Mouse (Mus musculus): Measurements from ENCODE around the gene Uba52. TPM values are rescaled to one million over a fixed set of nuclear protein-coding genes. Genes with fewer than 3 reads are reported as not detected.
A peak's percentile ranks its signal among the peaks of the same experiment; 100 is the strongest.

The Uba52 gene
- polyA plus RNA-seq, 2 experiments, result 1,113 to 1,844 TPM

GRCm38 (mm10) chr8:70461765-70462515 is 48.7 kb downstream of the Uba52 start:
- peak overlapping the region; percentile 74 for H3K27ac ChIP-seq (replicated peaks; ENCODE audit: low read depth, low read length)
- H3K9me3 ChIP-seq (ENCODE audit: control insufficient read depth, low read length), result no peaks in the 10 kb centered on the region
- 75% methylated on average over 16 of the region's 16 CpGs for WGBS
- ATAC-seq (ENCODE audit: low FRiP score, low read depth) (no peak), DNase-seq (ENCODE audit: low spot score) (no peak)
- H3K9ac ChIP-seq (ENCODE audit: low read depth, low read length, severe bottlenecking), result no peak overlapping the region
- peaks cover 7% of the 10 kb centered on the region for H3K36me3 ChIP-seq (ENCODE audit: control insufficient read depth, insufficient read depth, low read length)
- no peak overlapping the region for H3K4me2 ChIP-seq (replicated peaks; ENCODE audit: low read depth, low read length, severe bottlenecking)
- TF ChIP-seq POLR2A (IDR thresholded peaks at IDR 0.05; ENCODE audit: borderline replicate concordance, extremely low read depth, insufficient read depth, insufficient read length), result no peak
- H3K27me3 ChIP-seq (ENCODE audit: control insufficient read depth, insufficient read depth, low read length), result no peaks in the 10 kb centered on the region
- H3K4me1 ChIP-seq (ENCODE audit: control insufficient read depth, insufficient read depth, low read length), result peaks cover 21% of the 10 kb centered on the region
- no peak overlapping the region for H3K4me3 ChIP-seq (replicated peaks; ENCODE audit: low read length)

GRCm38 (mm10) chr8:70460606-70461005 is 50.0 kb downstream of the Uba52 start:
- peaks cover 2% of the 10 kb centered on the region; the same call in 1 of the 2 replicates for H3K36me3 ChIP-seq (ENCODE audit: control insufficient read depth, insufficient read depth, low read length)
- H3K4me3 ChIP-seq (replicated peaks; ENCODE audit: low read length), result no peak overlapping the region
- no peak overlapping the region for H3K9ac ChIP-seq (ENCODE audit: low read depth, low read length, severe bottlenecking)
- WGBS, result 79% methylated on average over 9 of the region's 9 CpGs
- H3K27ac ChIP-seq (replicated peaks; ENCODE audit: low read depth, low read length), result no peak overlapping the region
- DNase-seq (ENCODE audit: low spot score) (no peak), ATAC-seq (ENCODE audit: low FRiP score, low read depth) (no peak)
- TF ChIP-seq POLR2A (IDR thresholded peaks at IDR 0.05; ENCODE audit: borderline replicate concordance, extremely low read depth, insufficient read depth, insufficient read length), result no peak
- H3K9me3 ChIP-seq (ENCODE audit: control insufficient read depth, low read length), result no peaks in the 10 kb centered on the region
- H3K4me1 ChIP-seq (ENCODE audit: control insufficient read depth, insufficient read depth, low read length), result peaks cover 19% of the 10 kb centered on the region
- H3K4me2 ChIP-seq (replicated peaks; ENCODE audit: low read depth, low read length, severe bottlenecking), result no peak overlapping the region
- H3K27me3 ChIP-seq (ENCODE audit: control insufficient read depth, insufficient read depth, low read length), result no peaks in the 10 kb centered on the region

GRCm38 (mm10) chr8:70460199-70460598 is 50.4 kb downstream of the Uba52 start:
- Histone ChIP-seq H3K9me3 (ENCODE audit: control insufficient read depth, low read length) (no peaks in the 10 kb centered on the region), H3K36me3 (ENCODE audit: control insufficient read depth, insufficient read depth, low read length) (peaks cover 2% of the 10 kb centered on the region; the same call in 1 of the 2 replicates), H3K4me2 (replicated peaks; ENCODE audit: low read depth, low read length, severe bottlenecking) (no peak overlapping the region), H3K9ac (ENCODE audit: low read depth, low read length, severe bottlenecking) (no peak overlapping the region), H3K4me3 (replicated peaks; ENCODE audit: low read length) (no peak overlapping the region), H3K27me3 (ENCODE audit: control insufficient read depth, insufficient read depth, low read length) (no peaks in the 10 kb centered on the region), H3K4me1 (ENCODE audit: control insufficient read depth, insufficient read depth, low read length) (peaks cover 19% of the 10 kb centered on the region), H3K27ac (replicated peaks; ENCODE audit: low read depth, low read length) (no peak overlapping the region)
- DNase-seq (ENCODE audit: low spot score), result no peak
- no peak for TF ChIP-seq POLR2A (IDR thresholded peaks at IDR 0.05; ENCODE audit: borderline replicate concordance, extremely low read depth, insufficient read depth, insufficient read length)
- 89% methylated on average over 5 of the region's 5 CpGs for WGBS
- no peak for ATAC-seq (ENCODE audit: low FRiP score, low read depth)

DNA sequence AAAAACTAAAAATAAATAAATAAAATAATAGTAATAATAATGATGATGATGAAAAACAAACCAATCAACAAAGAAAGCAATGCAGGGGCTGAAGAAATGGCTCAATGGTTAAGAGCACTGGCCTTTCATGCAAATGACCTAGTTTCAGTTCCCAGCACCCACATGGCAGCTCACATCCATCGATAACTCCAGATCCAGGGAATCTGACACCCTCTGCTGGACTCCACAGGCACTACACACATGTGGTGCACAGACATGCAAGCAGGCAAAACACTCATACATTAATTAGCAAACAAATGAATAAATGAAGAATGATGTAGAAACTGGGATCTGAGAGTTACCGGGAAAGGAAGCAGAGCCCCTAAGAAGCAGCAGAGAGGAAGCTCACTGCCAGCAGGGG is 51.0 kb downstream of the Uba52 start:
- Histone ChIP-seq H3K9ac (ENCODE audit: low read depth, low read length, severe bottlenecking) (no peak overlapping the region), H3K4me3 (replicated peaks; ENCODE audit: low read length) (no peak overlapping the region), H3K9me3 (ENCODE audit: control insufficient read depth, low read length) (no peaks in the 10 kb centered on the region), H3K4me2 (replicated peaks; ENCODE audit: low read depth, low read length, severe bottlenecking) (no peak overlapping the region), H3K27me3 (ENCODE audit: control insufficient read depth, insufficient read depth, low read length) (no peaks in the 10 kb centered on the region), H3K36me3 (ENCODE audit: control insufficient read depth, insufficient read depth, low read length) (peaks cover 2% of the 10 kb centered on the region; the same call in 1 of the 2 replicates), H3K4me1 (ENCODE audit: control insufficient read depth, insufficient read depth, low read length) (peaks cover 19% of the 10 kb centered on the region), H3K27ac (replicated peaks; ENCODE audit: low read depth, low read length) (no peak overlapping the region)
- DNase-seq (ENCODE audit: low spot score) (no peak), ATAC-seq (ENCODE audit: low FRiP score, low read depth) (no peak)
- no peak for TF ChIP-seq POLR2A (IDR thresholded peaks at IDR 0.05; ENCODE audit: borderline replicate concordance, extremely low read depth, insufficient read depth, insufficient read length)
- 98% methylated on average over 2 of the region's 2 CpGs for WGBS

DNA sequence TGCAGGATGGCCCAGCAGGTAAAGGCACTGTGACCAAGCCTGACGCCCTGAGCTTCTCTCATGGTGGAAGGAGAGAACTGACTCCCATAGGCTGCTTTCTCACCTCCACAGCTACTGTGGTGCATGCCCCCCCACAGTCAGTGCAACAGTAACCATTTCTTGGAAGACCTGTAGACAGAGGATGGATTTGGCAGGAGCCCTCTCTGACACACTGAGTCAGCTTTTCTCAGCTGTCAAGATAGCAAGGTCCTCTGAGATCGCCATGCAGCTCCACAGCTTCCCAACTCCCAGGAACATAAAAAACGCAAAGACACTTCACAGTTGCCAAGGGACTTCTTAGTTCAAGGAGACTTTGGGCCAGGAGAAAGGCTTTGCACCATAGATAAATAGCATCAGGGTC is 52.1 kb downstream of the Uba52 start:
- 93% methylated on average over 3 of the region's 3 CpGs for WGBS
- ATAC-seq (ENCODE audit: low FRiP score, low read depth) (no peak), DNase-seq (ENCODE audit: low spot score) (no peak)
- Histone ChIP-seq H3K9ac (ENCODE audit: low read depth, low read length, severe bottlenecking) (no peak overlapping the region), H3K4me3 (replicated peaks; ENCODE audit: low read length) (no peak overlapping the region), H3K4me1 (ENCODE audit: control insufficient read depth, insufficient read depth, low read length) (peaks cover 18% of the 10 kb centered on the region), H3K27ac (replicated peaks; ENCODE audit: low read depth, low read length) (no peak overlapping the region), H3K36me3 (ENCODE audit: control insufficient read depth, insufficient read depth, low read length) (no peaks in the 10 kb centered on the region), H3K9me3 (ENCODE audit: control insufficient read depth, low read length) (no peaks in the 10 kb centered on the region), H3K4me2 (replicated peaks; ENCODE audit: low read depth, low read length, severe bottlenecking) (no peak overlapping the region), H3K27me3 (ENCODE audit: control insufficient read depth, insufficient read depth, low read length) (no peaks in the 10 kb centered on the region)
- no peak for TF ChIP-seq POLR2A (IDR thresholded peaks at IDR 0.05; ENCODE audit: borderline replicate concordance, extremely low read depth, insufficient read depth, insufficient read length)

Other genes starting within 250 kb of the Uba52 start
- 81.2 and 81.3 TPM in 2 replicates for gene Homer3, start 228.0 kb downstream of the Uba52 start, polyA plus RNA-seq (2012; rRNA removed)
- 38.2 and 43.9 TPM in 2 replicates for gene Homer3, start 228.0 kb downstream of the Uba52 start, polyA plus RNA-seq (2014; fragmentation: Nextera tagmentation; extraction: Ambion mirVana)
- 58.1 and 66.2 TPM in 2 replicates for gene Ddx49, start 208.3 kb downstream of the Uba52 start, polyA plus RNA-seq (2012; rRNA removed)
- 52.9 and 55.4 TPM in 2 replicates for gene Ddx49, start 208.3 kb downstream of the Uba52 start, polyA plus RNA-seq (2014; fragmentation: Nextera tagmentation; extraction: Ambion mirVana)
- 379 and 443 TPM in 2 replicates for gene Cope, start 208.3 kb downstream of the Uba52 start, polyA plus RNA-seq (2012; rRNA removed)
- gene Cope, start 208.3 kb downstream of the Uba52 start, polyA plus RNA-seq (2014; fragmentation: Nextera tagmentation; extraction: Ambion mirVana), result 340 and 371 TPM in 2 replicates
- 12.4 and 22.0 TPM in 2 replicates for gene Cers1, start 195.0 kb downstream of the Uba52 start, polyA plus RNA-seq (2012; rRNA removed)
- gene Cers1, start 195.0 kb downstream of the Uba52 start, polyA plus RNA-seq (2014; fragmentation: Nextera tagmentation; extraction: Ambion mirVana), result 12.0 and 12.9 TPM in 2 replicates
- 5.4 and 5.7 TPM in 2 replicates for gene Gdf1, start 181.0 kb downstream of the Uba52 start, polyA plus RNA-seq (2012; rRNA removed)
- 1.2 TPM in 2 replicates for gene Gdf1, start 181.0 kb downstream of the Uba52 start, polyA plus RNA-seq (2014; fragmentation: Nextera tagmentation; extraction: Ambion mirVana)
- gene Upf1, start 157.5 kb downstream of the Uba52 start, polyA plus RNA-seq (2012; rRNA removed), result 39.0 and 47.6 TPM in 2 replicates
- 22.3 and 25.5 TPM in 2 replicates for gene Upf1, start 157.5 kb downstream of the Uba52 start, polyA plus RNA-seq (2014; fragmentation: Nextera tagmentation; extraction: Ambion mirVana)
- gene Comp, start 137.2 kb downstream of the Uba52 start, polyA plus RNA-seq (2012; rRNA removed), result 136 and 173 TPM in 2 replicates
- gene Comp, start 137.2 kb downstream of the Uba52 start, polyA plus RNA-seq (2014; fragmentation: Nextera tagmentation; extraction: Ambion mirVana), result 36.7 and 46.3 TPM in 2 replicates
- 37.8 and 58.5 TPM in 2 replicates for gene Crtc1, start 71.2 kb downstream of the Uba52 start, polyA plus RNA-seq (2012; rRNA removed)
- 26.3 and 31.1 TPM in 2 replicates for gene Crtc1, start 71.2 kb downstream of the Uba52 start, polyA plus RNA-seq (2014; fragmentation: Nextera tagmentation; extraction: Ambion mirVana)
- 48.7 and 72.6 TPM in 2 replicates for gene Klhl26, start 33.8 kb downstream of the Uba52 start, polyA plus RNA-seq (2012; rRNA removed)
- gene Klhl26, start 33.8 kb downstream of the Uba52 start, polyA plus RNA-seq (2014; fragmentation: Nextera tagmentation; extraction: Ambion mirVana), result 24.2 and 28.6 TPM in 2 replicates
- 13.1 and 17.7 TPM in 2 replicates for gene Tmem59l, start 23.4 kb downstream of the Uba52 start, polyA plus RNA-seq (2012; rRNA removed)
- gene Tmem59l, start 23.4 kb downstream of the Uba52 start, polyA plus RNA-seq (2014; fragmentation: Nextera tagmentation; extraction: Ambion mirVana), result 15.7 and 17.5 TPM in 2 replicates
- 98.9 and 127 TPM in 2 replicates for gene Crlf1, start 17.6 kb downstream of the Uba52 start, polyA plus RNA-seq (2012; rRNA removed)
- gene Crlf1, start 17.6 kb downstream of the Uba52 start, polyA plus RNA-seq (2014; fragmentation: Nextera tagmentation; extraction: Ambion mirVana), result 91.5 and 103 TPM in 2 replicates
- 154 and 175 TPM in 2 replicates for gene Rex1bd, start 4.0 kb downstream of the Uba52 start, polyA plus RNA-seq (2012; rRNA removed)
- gene Rex1bd, start 4.0 kb downstream of the Uba52 start, polyA plus RNA-seq (2014; fragmentation: Nextera tagmentation; extraction: Ambion mirVana), result 152 and 156 TPM in 2 replicates
- gene Fkbp8, start 16.9 kb upstream of the Uba52 start, polyA plus RNA-seq (2012; rRNA removed), result 363 and 431 TPM in 2 replicates
- gene Fkbp8, start 16.9 kb upstream of the Uba52 start, polyA plus RNA-seq (2014; fragmentation: Nextera tagmentation; extraction: Ambion mirVana), result 219 and 248 TPM in 2 replicates
- gene Kxd1, start 17.2 kb upstream of the Uba52 start, polyA plus RNA-seq (2012; rRNA removed), result 52.5 and 61.0 TPM in 2 replicates
- 60.3 and 61.7 TPM in 2 replicates for gene Kxd1, start 17.2 kb upstream of the Uba52 start, polyA plus RNA-seq (2014; fragmentation: Nextera tagmentation; extraction: Ambion mirVana)
- 30.3 and 35.3 TPM in 2 replicates for gene Ell, start 28.7 kb upstream of the Uba52 start, polyA plus RNA-seq (2012; rRNA removed)
- 20.2 and 22.4 TPM in 2 replicates for gene Ell, start 28.7 kb upstream of the Uba52 start, polyA plus RNA-seq (2014; fragmentation: Nextera tagmentation; extraction: Ambion mirVana)
- 213 and 279 TPM in 2 replicates for gene Isyna1, start 83.6 kb upstream of the Uba52 start, polyA plus RNA-seq (2012; rRNA removed)
- 94.4 and 103 TPM in 2 replicates for gene Isyna1, start 83.6 kb upstream of the Uba52 start, polyA plus RNA-seq (2014; fragmentation: Nextera tagmentation; extraction: Ambion mirVana)
- gene Ssbp4, start 98.1 kb upstream of the Uba52 start, polyA plus RNA-seq (2012; rRNA removed), result 163 and 236 TPM in 2 replicates
- 151 and 171 TPM in 2 replicates for gene Ssbp4, start 98.1 kb upstream of the Uba52 start, polyA plus RNA-seq (2014; fragmentation: Nextera tagmentation; extraction: Ambion mirVana)
- gene Lrrc25, start 105.4 kb upstream of the Uba52 start, polyA plus RNA-seq (2012; rRNA removed), result 3.5 and 4.5 TPM in 2 replicates
- gene Lrrc25, start 105.4 kb upstream of the Uba52 start, polyA plus RNA-seq (2014; fragmentation: Nextera tagmentation; extraction: Ambion mirVana), result 2.5 and 3.2 TPM in 2 replicates
- gene Gdf15, start 121.7 kb upstream of the Uba52 start, polyA plus RNA-seq (2012; rRNA removed), result 0.15 and 0.47 TPM in 2 replicates
- gene Gdf15, start 121.7 kb upstream of the Uba52 start, polyA plus RNA-seq (2014; fragmentation: Nextera tagmentation; extraction: Ambion mirVana), result 0.18 TPM in 1 of 2 replicates, not detected in the other
- 47.6 and 59.8 TPM in 2 replicates for gene Pgpep1, start 149.6 kb upstream of the Uba52 start, polyA plus RNA-seq (2012; rRNA removed)
- 64.1 and 68.7 TPM in 2 replicates for gene Pgpep1, start 149.6 kb upstream of the Uba52 start, polyA plus RNA-seq (2014; fragmentation: Nextera tagmentation; extraction: Ambion mirVana)
- 172 and 182 TPM in 2 replicates for gene Lsm4, start 162.4 kb upstream of the Uba52 start, polyA plus RNA-seq (2012; rRNA removed)
- 247 and 256 TPM in 2 replicates for gene Lsm4, start 162.4 kb upstream of the Uba52 start, polyA plus RNA-seq (2014; fragmentation: Nextera tagmentation; extraction: Ambion mirVana)
- gene Jund, start 188.1 kb upstream of the Uba52 start, polyA plus RNA-seq (2012; rRNA removed), result 218 and 287 TPM in 2 replicates
- 115 and 119 TPM in 2 replicates for gene Jund, start 188.1 kb upstream of the Uba52 start, polyA plus RNA-seq (2014; fragmentation: Nextera tagmentation; extraction: Ambion mirVana)
- gene Iqcn, start 192.7 kb upstream of the Uba52 start, polyA plus RNA-seq (2012; rRNA removed), result 0.04 and 0.08 TPM in 2 replicates
- gene Iqcn, start 192.7 kb upstream of the Uba52 start, polyA plus RNA-seq (2014; fragmentation: Nextera tagmentation; extraction: Ambion mirVana), result 0.10 TPM in 1 of 2 replicates, not detected in the other
- gene Gm3336, start 207.7 kb upstream of the Uba52 start, polyA plus RNA-seq (2012; rRNA removed), result not detected in 2 replicates
- gene Gm3336, start 207.7 kb upstream of the Uba52 start, polyA plus RNA-seq (2014; fragmentation: Nextera tagmentation; extraction: Ambion mirVana), result not detected in 2 replicates
- 0.38 TPM in 2 replicates for gene Pde4c, start 212.9 kb upstream of the Uba52 start, polyA plus RNA-seq (2012; rRNA removed)
- gene Pde4c, start 212.9 kb upstream of the Uba52 start, polyA plus RNA-seq (2014; fragmentation: Nextera tagmentation; extraction: Ambion mirVana), result not detected in 2 replicates
- gene Rab3a, start 243.9 kb upstream of the Uba52 start, polyA plus RNA-seq (2012; rRNA removed), result 27.2 and 36.6 TPM in 2 replicates
- 19.8 and 20.1 TPM in 2 replicates for gene Rab3a, start 243.9 kb upstream of the Uba52 start, polyA plus RNA-seq (2014; fragmentation: Nextera tagmentation; extraction: Ambion mirVana)